Mouse (Mus musculus) mesoderm, embryonic 11.5 days (tissue): Measurements from ENCODE around the gene Tnfrsf14.

Experiments used
- DNase-seq: peaks from one replicate; pipeline ENCODE4 v3.0.0-alpha.2; 2012; ENCODE audit warnings: low read depth, low spot score

Tnfrsf14 gene

DNA sequence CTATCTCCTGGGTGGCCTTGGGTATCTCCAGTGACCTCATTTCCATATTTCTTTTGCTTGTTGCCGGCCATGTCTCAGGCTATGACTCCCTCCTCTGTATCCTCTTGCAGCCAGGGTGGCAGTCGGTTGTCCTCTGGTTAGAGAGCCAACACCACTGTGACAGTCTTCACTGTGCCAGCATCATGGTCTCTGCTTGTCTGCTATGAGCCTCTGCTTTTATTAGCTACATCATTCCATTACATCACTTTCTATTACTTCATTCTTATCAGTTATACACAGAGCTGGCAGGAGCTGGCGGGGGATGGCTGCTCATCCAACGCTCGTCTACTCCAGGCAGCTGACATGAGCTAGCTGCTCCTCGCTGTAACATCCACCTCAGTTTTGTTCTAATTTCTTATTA is 47.6 kb downstream of the Tnfrsf14 start:
- no peak for DNase-seq

DNA sequence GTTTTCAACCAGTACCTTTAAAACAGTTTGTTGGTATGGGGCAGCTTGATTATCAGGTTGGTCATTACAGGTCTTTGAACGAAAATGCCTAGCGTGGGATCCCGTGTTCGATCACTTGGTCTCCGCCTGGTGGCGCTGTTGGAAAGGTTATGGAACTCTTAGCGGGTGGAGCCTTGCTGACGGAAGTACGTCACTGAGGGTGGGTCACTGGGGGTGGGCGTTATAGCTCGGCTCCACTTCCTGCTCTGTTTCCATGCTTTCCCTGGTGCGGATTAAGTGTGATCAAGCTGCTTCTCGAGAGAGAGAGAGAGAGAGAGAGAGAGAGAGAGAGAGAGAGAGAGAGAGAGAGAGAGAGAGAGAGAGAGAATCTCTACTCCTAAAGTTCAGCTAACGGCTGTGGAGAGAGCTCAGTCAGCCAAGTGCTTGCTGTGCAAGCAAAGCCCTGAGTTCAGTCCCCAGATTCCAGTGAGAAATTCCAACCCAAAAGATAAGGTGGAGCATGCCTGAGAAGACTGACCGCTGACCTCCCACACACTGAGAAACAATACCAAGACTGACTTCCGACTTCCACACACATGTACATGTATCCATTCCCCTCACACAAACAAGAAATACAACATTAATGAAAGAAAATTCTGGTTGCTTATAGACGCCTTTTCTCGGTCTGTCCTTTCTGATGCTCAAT is 50.4 kb downstream of the Tnfrsf14 start:
- peak; percentile 96 for DNase-seq

DNA sequence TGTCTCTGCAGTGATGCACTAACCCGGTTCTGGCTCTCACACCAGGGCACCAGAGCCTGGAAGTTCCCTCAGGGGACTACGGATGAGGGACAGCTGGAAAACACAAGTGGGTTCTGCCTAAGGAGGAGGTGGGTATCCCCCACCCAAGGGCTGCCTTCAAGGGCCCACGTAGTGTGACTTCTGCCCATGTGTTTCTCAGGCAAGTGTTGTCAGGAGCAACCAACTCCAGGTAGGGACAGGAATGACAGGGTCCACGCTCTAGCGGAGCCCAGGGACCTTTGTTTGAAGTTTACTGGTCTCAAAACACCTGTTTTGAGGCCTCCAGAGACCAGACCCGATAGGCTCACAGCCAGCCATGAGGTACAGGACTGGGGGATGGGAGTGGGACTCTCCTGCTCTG is 55.2 kb downstream of the Tnfrsf14 start:
- DNase-seq, result no peak
